Mouse (Mus musculus) megakaryocyte, embryonic 14.5 days (primary cell): Measurements from ENCODE around the gene Hgd. TPM values are rescaled to one million over a fixed set of nuclear protein-coding genes. Genes with fewer than 3 reads are reported as not detected.

Experiments used
- H3K27me3 ChIP-seq: replicated peaks from 2 replicates; pipeline ENCODE3; 2012; ENCODE audit warnings: inconsistent platforms
- H3K36me3 ChIP-seq: replicated peaks from 2 replicates; pipeline ENCODE3; 2012; ENCODE audit warnings: low read length, inconsistent platforms, mixed read lengths
- H3K4me1 ChIP-seq: 2 replicates; pipeline ENCODE4 v1.6.1; 2012; ENCODE audit warnings: inconsistent platforms
- H3K4me3 ChIP-seq: replicated peaks from 2 replicates; pipeline ENCODE3; 2012; ENCODE audit warnings: moderate library complexity, mild to moderate bottlenecking, inconsistent platforms
- H3K9me3 ChIP-seq: 2 replicates; pipeline ENCODE4 v1.6.1; 2012; ENCODE audit warnings: inconsistent platforms
- FLI1 ChIP-seq: IDR thresholded peaks from 2 replicates; pipeline ENCODE4 v1.6.1; 2012; ENCODE audit warnings: low read length, inconsistent platforms, mixed read lengths
- GATA1 ChIP-seq: IDR thresholded peaks from 3 replicates; pipeline ENCODE4 v1.6.1; 2012; ENCODE audit warnings: mixed read lengths, low read length, inconsistent platforms, borderline replicate concordance
- polyA plus RNA-seq: library from polyadenylated mRNA; stranded (reverse); fragments of >175 nt; gene quantifications from 2 replicates; pipeline ENCODE4 v1.2.3, GENCODE M21; 2012; ENCODE audit warnings: low replicate concordance; ENCODE audit not compliant: insufficient read depth

The Hgd gene
- polyA plus RNA-seq, 1 experiment = not detected

DNA sequence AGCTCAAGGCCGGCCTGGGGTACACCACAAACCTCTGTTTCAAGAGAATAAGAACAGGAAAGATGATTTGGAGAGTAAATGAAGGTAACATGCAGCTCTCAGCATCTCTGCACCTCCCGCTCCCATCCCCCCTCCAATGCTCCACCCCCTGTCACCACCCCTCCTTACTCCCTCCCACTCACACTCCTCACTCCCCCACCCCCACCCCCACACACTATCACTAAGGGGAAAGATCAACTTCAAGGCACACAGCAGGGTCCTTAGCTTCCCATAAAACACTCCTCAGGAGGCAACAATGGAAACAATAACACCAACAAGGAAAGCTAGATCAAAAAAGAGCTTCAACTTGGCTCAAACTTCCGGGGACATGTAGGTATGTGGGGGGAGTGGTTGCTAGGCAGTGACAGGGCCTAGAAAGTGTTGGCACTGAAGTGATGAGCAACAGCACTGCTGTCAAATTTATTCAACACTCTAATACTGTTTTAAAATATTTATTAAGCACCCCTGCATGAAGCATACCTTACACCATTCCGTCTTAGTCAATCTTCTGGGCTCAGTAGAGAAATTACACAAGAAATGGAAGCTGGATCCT, 75.9 kb downstream of the Hgd start:
- no peaks in the 10 kb centered on the region for H3K27me3 ChIP-seq
- H3K4me3 ChIP-seq = no peak overlapping the region
- peaks cover 7% of the 10 kb centered on the region for H3K36me3 ChIP-seq
- peaks cover 40% of the 10 kb centered on the region for H3K4me1 ChIP-seq
- H3K9me3 ChIP-seq = no peaks in the 10 kb centered on the region
- TF ChIP-seq GATA1 (no peak), FLI1 (no peak)

DNA sequence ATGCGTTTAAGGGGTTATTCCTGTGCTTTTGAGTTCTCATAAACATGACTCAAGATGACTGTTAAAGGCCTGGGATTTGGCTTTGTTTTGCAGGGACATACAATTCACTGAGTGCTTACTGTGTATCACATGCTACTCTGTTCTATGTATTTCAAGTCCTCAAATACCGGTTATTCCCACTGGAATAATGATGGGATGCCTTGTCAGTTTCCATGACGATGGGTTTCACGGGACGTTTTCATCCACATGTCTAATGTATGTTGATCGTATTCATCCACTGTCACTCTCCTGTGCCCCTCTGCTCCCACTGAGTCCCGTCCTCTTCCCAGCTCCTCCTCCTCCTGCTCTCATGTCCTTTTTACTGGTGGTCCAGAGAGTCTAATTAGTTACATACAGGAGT, 76.8 kb downstream of the Hgd start:
- no peaks in the 10 kb centered on the region for H3K9me3 ChIP-seq
- H3K36me3 ChIP-seq = peaks cover 2% of the 10 kb centered on the region
- no peaks in the 10 kb centered on the region for H3K27me3 ChIP-seq
- TF ChIP-seq GATA1 = no peak
- TF ChIP-seq FLI1 = no peak
- H3K4me3 ChIP-seq = no peak overlapping the region
- H3K4me1 ChIP-seq = peaks cover 32% of the 10 kb centered on the region

DNA sequence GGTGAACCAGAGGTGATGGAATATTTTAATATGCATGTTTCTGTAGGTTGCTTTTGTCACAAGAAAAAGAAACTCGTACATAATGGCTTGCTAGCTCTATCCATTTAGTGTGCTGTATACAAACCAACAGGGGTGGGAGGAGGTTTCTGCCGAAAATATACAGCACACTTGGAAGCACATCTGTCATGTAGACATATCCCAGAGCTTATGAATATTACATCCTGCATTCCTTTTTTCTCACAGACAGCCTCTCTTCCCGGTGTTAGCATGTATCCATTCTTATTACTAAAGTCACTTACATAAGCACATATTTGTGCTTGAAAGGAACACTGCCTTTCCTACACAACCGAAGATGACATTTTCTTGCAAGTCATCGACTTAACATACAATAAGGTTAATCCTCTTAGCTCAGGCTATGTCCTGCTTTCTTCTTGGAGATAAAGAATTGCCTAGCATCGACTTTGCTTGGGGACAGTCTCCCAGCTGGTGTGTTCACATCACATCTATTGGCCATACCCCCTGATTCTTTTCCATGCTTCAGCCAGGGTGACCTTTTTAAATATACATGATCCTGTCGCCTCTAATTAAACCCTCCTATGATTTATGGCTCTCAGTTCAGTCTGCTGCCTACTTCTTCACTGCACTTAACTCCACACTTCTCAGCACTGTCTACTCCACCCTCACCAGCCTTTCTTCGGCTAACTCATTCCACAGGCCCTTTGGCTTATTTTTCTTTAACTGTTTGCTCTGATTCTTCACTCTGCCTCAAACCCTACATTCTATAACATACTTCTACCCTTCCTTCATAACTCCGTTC, 83.9 kb downstream of the Hgd start:
- no peak for TF ChIP-seq GATA1
- no peak for TF ChIP-seq FLI1
- Histone ChIP-seq H3K27me3 (no peaks in the 10 kb centered on the region), H3K36me3 (no peaks in the 10 kb centered on the region), H3K4me3 (no peak overlapping the region), H3K9me3 (peaks cover 9% of the 10 kb centered on the region), H3K4me1 (no peaks in the 10 kb centered on the region; the same call in 1 of the 2 replicates)

DNA sequence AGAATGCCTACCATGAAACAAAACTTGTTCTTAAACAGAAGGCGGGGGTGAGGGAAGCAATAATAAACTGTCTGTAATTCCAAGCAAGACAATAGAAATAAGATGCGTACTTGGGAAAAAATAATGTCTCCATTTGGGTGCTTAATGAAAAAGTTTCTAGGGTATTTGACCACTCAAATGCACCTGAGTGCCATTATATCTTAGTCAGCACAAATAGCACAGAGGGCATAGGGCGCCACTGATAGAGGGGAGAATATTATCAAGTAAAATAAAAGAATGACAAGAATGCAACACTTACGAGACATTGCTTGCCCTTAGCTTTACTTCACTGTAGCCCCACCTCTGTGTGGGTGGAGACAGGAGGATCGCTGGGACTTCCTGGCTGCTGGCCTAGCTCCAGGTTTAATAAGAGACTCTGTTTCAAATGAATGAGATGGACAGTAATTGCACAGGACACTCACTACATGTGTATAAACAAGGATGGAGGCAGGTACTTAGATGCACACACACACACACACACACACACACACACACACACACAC, 85.5 kb downstream of the Hgd start:
- no peak for TF ChIP-seq FLI1
- TF ChIP-seq GATA1 = no peak
- Histone ChIP-seq H3K9me3 (peaks cover 9% of the 10 kb centered on the region), H3K4me3 (no peak overlapping the region), H3K27me3 (no peaks in the 10 kb centered on the region), H3K36me3 (no peaks in the 10 kb centered on the region), H3K4me1 (no peaks in the 10 kb centered on the region; the same call in 1 of the 2 replicates)

DNA sequence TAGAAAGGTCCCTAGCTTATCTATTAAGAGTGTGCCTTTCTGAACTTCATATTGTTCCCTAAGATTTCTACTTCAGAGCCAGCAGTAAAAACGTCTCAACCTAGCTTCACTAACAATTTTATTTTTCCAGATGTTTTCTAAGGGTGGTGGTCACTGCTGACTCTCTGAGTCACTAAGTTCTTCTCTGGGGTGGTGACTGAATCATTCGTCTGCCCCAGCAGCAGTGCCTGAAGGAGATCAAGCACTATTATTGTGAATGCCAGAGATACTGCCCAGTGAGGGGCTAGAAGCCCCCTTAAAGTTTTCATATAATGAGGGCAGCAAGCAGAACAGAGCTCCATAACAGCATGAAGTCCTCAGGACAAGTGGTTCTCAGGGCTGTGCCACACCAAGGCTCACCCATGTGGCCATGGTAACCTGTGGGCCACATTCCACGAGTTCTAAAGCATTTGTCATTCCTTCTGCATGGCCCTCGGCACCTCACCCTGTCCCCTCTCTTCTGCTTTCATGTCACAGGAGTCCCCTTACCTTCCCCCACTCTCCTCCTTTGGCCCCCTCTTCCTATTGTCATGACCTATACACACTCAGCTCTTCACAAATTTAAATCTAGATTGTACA, 90.8 kb downstream of the Hgd start:
- Histone ChIP-seq H3K36me3 (no peaks in the 10 kb centered on the region), H3K27me3 (no peaks in the 10 kb centered on the region), H3K4me1 (no peaks in the 10 kb centered on the region), H3K4me3 (no peak overlapping the region), H3K9me3 (peaks cover 19% of the 10 kb centered on the region)
- TF ChIP-seq FLI1 (no peak), GATA1 (no peak)

DNA sequence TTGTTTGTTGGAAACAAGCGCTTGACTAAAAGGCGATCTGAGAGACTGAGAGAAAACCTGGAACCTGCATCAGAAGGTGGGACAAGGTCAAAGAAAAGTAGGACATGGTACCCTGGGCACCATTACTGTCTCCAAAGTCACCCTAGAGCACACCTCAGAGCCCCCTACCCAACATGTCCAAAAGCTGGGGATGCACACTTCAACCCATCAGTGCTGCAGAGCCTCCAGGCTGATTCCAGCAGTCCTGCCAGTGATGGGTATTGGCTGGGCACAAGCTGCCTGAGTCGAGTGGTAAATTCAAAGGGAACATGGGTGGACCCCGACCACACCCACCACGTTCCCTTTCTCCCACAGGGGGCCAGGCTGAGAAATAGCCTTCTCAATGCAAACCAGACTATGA, 95.4 kb downstream of the Hgd start:
- peaks cover 10% of the 10 kb centered on the region; the same call in 1 of the 2 replicates for H3K9me3 ChIP-seq
- peaks cover 2% of the 10 kb centered on the region; the same call in 1 of the 2 replicates for H3K4me1 ChIP-seq
- H3K27me3 ChIP-seq = peaks cover 2% of the 10 kb centered on the region
- no peak for TF ChIP-seq GATA1
- no peak for TF ChIP-seq FLI1
- H3K36me3 ChIP-seq = no peaks in the 10 kb centered on the region
- H3K4me3 ChIP-seq = no peak overlapping the region

DNA sequence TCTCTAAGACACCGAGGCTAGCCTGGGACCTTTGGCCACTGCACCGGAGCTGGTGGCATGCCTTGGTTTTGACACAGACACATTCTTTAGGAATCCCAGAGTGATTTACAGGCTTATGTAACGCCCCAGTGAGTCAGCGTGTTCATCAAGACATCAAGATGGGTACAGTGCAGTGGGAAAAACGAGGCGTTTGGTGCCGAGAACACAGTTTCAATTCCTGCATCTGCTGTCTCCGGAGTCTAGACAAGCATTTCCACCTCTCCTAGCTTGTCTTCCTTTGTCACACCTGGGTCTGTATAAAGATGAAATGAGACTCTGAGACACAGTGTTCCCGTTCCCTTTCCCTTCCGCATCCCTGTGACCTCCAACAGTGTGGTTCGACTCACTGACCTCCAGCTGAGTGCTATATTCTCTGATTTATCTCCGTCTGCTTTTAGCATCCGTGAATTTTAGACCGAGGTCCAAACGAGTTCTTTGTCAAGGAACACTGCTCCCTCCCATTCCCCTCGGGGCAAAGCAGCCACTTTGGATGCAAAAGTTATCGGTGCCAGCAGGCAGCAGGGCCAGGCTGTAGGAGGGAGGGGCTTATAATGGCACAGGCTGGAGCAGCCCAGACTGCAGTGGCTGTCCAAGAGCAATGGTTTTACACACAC, 96.2 kb downstream of the Hgd start:
- H3K4me1 ChIP-seq = peaks cover 7% of the 10 kb centered on the region; the same call in 1 of the 2 replicates
- TF ChIP-seq FLI1 (no peak), GATA1 (no peak)
- H3K9me3 ChIP-seq = peaks cover 10% of the 10 kb centered on the region; the same call in 1 of the 2 replicates
- no peaks in the 10 kb centered on the region for H3K36me3 ChIP-seq
- peaks cover 2% of the 10 kb centered on the region for H3K27me3 ChIP-seq
- H3K4me3 ChIP-seq = no peak overlapping the region

DNA sequence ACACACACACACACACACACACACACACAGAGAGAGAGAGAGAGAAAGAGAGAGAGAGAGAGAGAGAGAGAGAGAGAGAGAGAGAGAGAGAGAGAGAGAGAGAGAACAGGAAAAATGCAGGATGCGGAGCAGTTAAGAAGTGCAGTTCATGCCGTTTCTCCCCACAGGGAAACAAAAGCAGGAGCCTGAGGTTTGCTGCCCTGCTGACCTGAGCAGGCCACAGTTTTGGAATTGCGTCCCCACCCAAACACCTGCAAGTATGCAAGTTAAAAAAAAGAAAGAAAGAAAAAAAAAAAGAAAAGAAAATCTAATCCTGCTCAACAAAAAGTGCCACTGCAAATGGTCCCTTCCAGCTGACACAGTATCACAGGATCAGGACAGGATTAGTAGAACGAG, 96.7 kb downstream of the Hgd start:
- peaks cover 2% of the 10 kb centered on the region for H3K27me3 ChIP-seq
- peaks cover 7% of the 10 kb centered on the region; the same call in 1 of the 2 replicates for H3K4me1 ChIP-seq
- H3K4me3 ChIP-seq = no peak overlapping the region
- no peaks in the 10 kb centered on the region for H3K36me3 ChIP-seq
- peaks cover 10% of the 10 kb centered on the region; the same call in 1 of the 2 replicates for H3K9me3 ChIP-seq
- no peak for TF ChIP-seq FLI1
- no peak for TF ChIP-seq GATA1

DNA sequence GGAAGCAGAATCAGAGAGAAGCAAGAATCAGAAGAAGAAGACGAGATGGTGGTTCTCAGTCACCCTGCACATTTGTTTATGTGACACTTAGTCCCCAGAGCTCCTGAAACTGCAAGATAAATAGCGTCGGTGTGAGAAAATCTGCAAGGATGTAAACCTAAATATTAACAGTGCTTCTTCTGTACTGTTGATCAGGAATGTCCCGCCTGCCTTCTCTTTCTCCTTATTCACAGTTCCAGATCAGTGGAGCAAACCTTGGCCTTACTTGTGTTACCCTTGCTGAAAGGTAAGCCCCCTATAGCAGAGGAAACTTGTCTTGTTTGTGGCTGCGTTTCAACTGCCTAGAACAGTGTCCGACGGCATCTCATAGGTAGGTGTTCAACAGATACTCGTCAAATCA, 97.6 kb downstream of the Hgd start:
- Histone ChIP-seq H3K4me1 (peaks cover 16% of the 10 kb centered on the region), H3K9me3 (peaks cover 10% of the 10 kb centered on the region; the same call in 1 of the 2 replicates), H3K27me3 (peaks cover 2% of the 10 kb centered on the region), H3K36me3 (no peaks in the 10 kb centered on the region), H3K4me3 (no peak overlapping the region)
- TF ChIP-seq FLI1 (no peak), GATA1 (no peak)
